Mouse (Mus musculus) C2C12 (cell line): ENCODE measurements at regions not wholly inside any gene's neighbourhood (a gene's known extent, or its start where the extent isn't known, plus 50 kb on each side); places are given as distances from the start of the nearest gene placed in this dataset.
"Not testable (repeated sequence)": the region's sequence is repeated elsewhere in the genome, so short reads cannot be mapped to it uniquely, and the experiment has no call there.

Experiments
- H3K27me3 ChIP-seq: one replicate; pipeline ENCODE4 v1.6.1; 2011; ENCODE audit not compliant: control insufficient read depth, insufficient read depth, insufficient read length
- H3K36me3 ChIP-seq: one replicate; pipeline ENCODE4 v1.6.1; 2011; ENCODE audit not compliant: control insufficient read depth, insufficient read depth
- H3K4me3 ChIP-seq: one replicate; pipeline ENCODE4 v1.5.1; 2011; ENCODE audit warnings: mild to moderate bottlenecking, control low read depth; ENCODE audit not compliant: poor library complexity, insufficient read depth, severe bottlenecking
- H3K79me2 ChIP-seq: one replicate; pipeline ENCODE4 v1.6.1; 2011; ENCODE audit not compliant: control insufficient read depth, insufficient read depth
- H3K79me3 ChIP-seq: one replicate; pipeline ENCODE4 v1.6.1; 2011; ENCODE audit warnings: low read depth, control low read depth
- H3ac ChIP-seq: one replicate; pipeline ENCODE3; 2011; ENCODE audit warnings: low read depth; ENCODE audit not compliant: control insufficient read depth, insufficient read length
- CEBPB ChIP-seq: IDR thresholded peaks from one replicate; pipeline ENCODE4 v1.6.1; 2011; ENCODE audit warnings: low read depth, mild to moderate bottlenecking, control low read depth, moderate library complexity
- CTCF ChIP-seq: IDR thresholded peaks from one replicate; pipeline ENCODE4 v1.5.1; 2011; ENCODE audit not compliant: control insufficient read depth, insufficient read depth, insufficient read length
- FOSL1 ChIP-seq: IDR thresholded peaks from one replicate; pipeline ENCODE4 v1.8.0; 2011; ENCODE audit warnings: mild to moderate bottlenecking, low read length; ENCODE audit not compliant: poor library complexity, insufficient read depth, severe bottlenecking
- MAX ChIP-seq: IDR thresholded peaks from one replicate; pipeline ENCODE4 v1.6.1; 2011; ENCODE audit warnings: mild to moderate bottlenecking, control low read depth
- MYOD1 ChIP-seq: IDR thresholded peaks from one replicate; pipeline ENCODE4 v1.6.1; 2011; ENCODE audit warnings: low read depth; ENCODE audit not compliant: control insufficient read depth, insufficient read length
- MYOG ChIP-seq: IDR thresholded peaks from one replicate; pipeline ENCODE4 v1.6.1; 2011; ENCODE audit not compliant: control insufficient read depth, insufficient read length; ENCODE audit errors: extremely low read depth
- USF1 ChIP-seq: IDR thresholded peaks from one replicate; pipeline ENCODE4 v1.6.1; 2011; ENCODE audit warnings: low read depth, mild to moderate bottlenecking, control low read depth, moderate library complexity

- TF ChIP-seq CTCF (no peak), MAX (no peak), MYOG (no peak), USF1 (no peak), FOSL1 (no peak), CEBPB (no peak), MYOD1 (no peak)
- H3K79me3 ChIP-seq, result no peaks in the 10 kb centered on the region
- H3K4me3 ChIP-seq, result no peak overlapping the region
- no peak overlapping the region for H3ac ChIP-seq
- H3K27me3 ChIP-seq, result no peaks in the 10 kb centered on the region
- no peaks in the 10 kb centered on the region for H3K79me2 ChIP-seq
- no peaks in the 10 kb centered on the region for H3K36me3 ChIP-seq
Measured at GRCm38 (mm10) chr3:38268226-38268625, 216.4 kb downstream of the Ankrd50 start.

GRCm38 (mm10) chr3:38263261-38264141 lies 221.1 kb downstream of the Ankrd50 start:
- TF ChIP-seq CEBPB, result no peak
- TF ChIP-seq FOSL1, result no peak
- no peak for TF ChIP-seq USF1
- TF ChIP-seq MYOG, result no peak
- no peak for TF ChIP-seq MAX
- TF ChIP-seq CTCF, result no peak
- TF ChIP-seq MYOD1, result no peak

GRCm38 (mm10) chr3:38261326-38262075 lies 223.1 kb downstream of the Ankrd50 start:
- Histone ChIP-seq H3K4me3 (no peak overlapping the region), H3K27me3 (no peaks in the 10 kb centered on the region), H3K79me2 (no peaks in the 10 kb centered on the region), H3ac (no peak overlapping the region), H3K79me3 (no peaks in the 10 kb centered on the region), H3K36me3 (no peaks in the 10 kb centered on the region)
- TF ChIP-seq USF1 (no peak), MYOD1 (no peak), MYOG (no peak), MAX (no peak), FOSL1 (no peak)

More at GRCm38 (mm10) chr3:38263261-38264141, 221.1 kb downstream of the Ankrd50 start:
- no peak overlapping the region for H3ac ChIP-seq
- no peaks in the 10 kb centered on the region for H3K27me3 ChIP-seq
- no peaks in the 10 kb centered on the region for H3K36me3 ChIP-seq
- H3K4me3 ChIP-seq, result no peak overlapping the region
- no peaks in the 10 kb centered on the region for H3K79me2 ChIP-seq
- H3K79me3 ChIP-seq, result no peaks in the 10 kb centered on the region

DNA sequence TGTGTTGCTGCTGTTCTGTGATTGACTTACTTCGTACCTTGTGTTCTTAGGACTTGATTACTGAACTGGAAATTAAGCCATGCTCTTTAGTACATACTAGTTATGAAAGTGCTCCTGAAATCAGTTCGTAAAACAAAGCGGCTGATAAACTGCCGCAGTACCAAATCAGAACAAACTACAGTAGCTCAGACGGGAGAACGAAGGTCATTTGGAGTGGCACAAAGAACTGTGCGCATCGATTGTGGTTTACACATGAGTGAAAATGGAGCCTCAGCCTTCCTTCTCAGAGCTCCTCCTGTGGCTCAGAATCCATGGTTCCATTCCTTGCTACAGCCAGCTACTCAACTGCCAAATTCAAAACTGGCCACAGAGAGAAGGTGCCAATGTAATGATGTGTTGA lies 225.4 kb downstream of the Ankrd50 start:
- not testable (repeated sequence) for H3K27me3 ChIP-seq, H3K79me2 ChIP-seq, H3ac ChIP-seq, H3K36me3 ChIP-seq, H3K4me3 ChIP-seq, H3K79me3 ChIP-seq

GRCm38 (mm10) chr3:38257843-38258290 lies 226.8 kb downstream of the Ankrd50 start:
- H3K36me3 ChIP-seq, result no peaks in the 10 kb centered on the region
- no peaks in the 10 kb centered on the region for H3K79me2 ChIP-seq
- H3K79me3 ChIP-seq, result no peaks in the 10 kb centered on the region
- H3K4me3 ChIP-seq, result no peak overlapping the region
- TF ChIP-seq FOSL1 (no peak), CTCF (no peak), CEBPB (no peak), USF1 (no peak), MAX (no peak), MYOG (no peak), MYOD1 (no peak)
- H3K27me3 ChIP-seq, result no peaks in the 10 kb centered on the region
- H3ac ChIP-seq, result no peak overlapping the region

DNA sequence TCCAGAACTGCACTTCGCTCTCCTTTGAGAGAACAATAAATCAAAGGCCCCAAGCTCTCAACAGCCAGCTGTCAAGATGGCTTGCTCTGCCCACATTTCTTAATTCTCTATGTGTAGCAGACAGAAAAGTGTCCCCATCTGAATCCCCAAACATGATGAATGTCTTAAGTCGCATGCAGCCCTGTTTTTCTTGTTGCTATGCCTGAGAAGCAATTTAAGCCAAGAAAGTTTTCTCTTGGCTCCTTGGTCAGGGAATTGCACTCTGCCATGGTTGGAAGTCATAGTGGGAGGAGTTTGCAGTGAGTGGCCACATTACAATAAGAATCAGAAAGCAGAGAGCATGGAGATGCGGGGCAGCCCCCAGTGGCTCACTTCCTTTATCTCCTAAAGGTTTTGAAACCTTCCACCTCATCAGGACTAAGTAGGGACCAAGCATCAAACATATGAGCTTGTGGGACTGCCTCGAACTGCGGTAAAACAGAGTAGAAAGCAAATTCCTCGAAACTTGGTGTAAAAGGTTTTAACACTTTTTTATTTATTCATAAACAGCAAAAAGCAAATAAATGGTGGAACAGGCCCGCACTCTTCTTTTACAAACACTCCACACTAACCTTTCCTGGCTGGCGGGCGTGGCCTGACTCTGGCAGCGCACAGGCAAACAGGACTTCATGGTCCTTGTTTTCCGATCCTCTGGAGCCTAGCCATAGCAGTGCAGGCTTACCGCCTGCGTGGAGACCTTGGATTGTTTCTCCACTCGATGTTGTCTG lies 227.4 kb downstream of the Ankrd50 start:
- TF ChIP-seq MAX (no peak), CTCF (no peak), MYOD1 (no peak)
- H3ac ChIP-seq, result no peak overlapping the region
- H3K79me3 ChIP-seq, result no peaks in the 10 kb centered on the region
- H3K27me3 ChIP-seq, result no peaks in the 10 kb centered on the region
- no peaks in the 10 kb centered on the region for H3K79me2 ChIP-seq
- no peaks in the 10 kb centered on the region for H3K36me3 ChIP-seq
- no peak overlapping the region for H3K4me3 ChIP-seq
